Mouse (Mus musculus) adrenal gland, postnatal 14 days (tissue): ENCODE data around the gene Rbfox1. TPM values are rescaled to one million over a fixed set of nuclear protein-coding genes. Genes with fewer than 3 reads are reported as not detected.

Experiments used
- DNase-seq: peaks from one replicate; pipeline ENCODE4 v3.0.0; 2021; ENCODE audit warnings: mixed read lengths
- total RNA-seq: library from RNA; stranded (reverse); gene quantifications from 2 replicates; pipeline ENCODE4 v1.2.3, GENCODE M21; 2021

Gene Rbfox1
- total RNA-seq, 1 experiment from 2014 or later = 2.3 TPM

- DNase-seq = no peak
These were observed 1489.0 kb downstream of the Rbfox1 start for GRCm38 (mm10) chr16:7374146-7374545.

GRCm38 (mm10) chr16:7374674-7375073, 1489.5 kb downstream of the Rbfox1 start:
- no peak for DNase-seq

- DNase-seq = no peak
These were observed 1510.9 kb downstream of the Rbfox1 start for GRCm38 (mm10) chr16:7396101-7396500.

GRCm38 (mm10) chr16:7404766-7405492, 1519.8 kb downstream of the Rbfox1 start:
- no peak for DNase-seq

- no peak for DNase-seq
These were observed 1522.9 kb downstream of the Rbfox1 start for GRCm38 (mm10) chr16:7407862-7408640.

- peak; percentile 29 for DNase-seq
These were observed 1534.6 kb downstream of the Rbfox1 start for GRCm38 (mm10) chr16:7419655-7420281.

GRCm38 (mm10) chr16:7425386-7426089, 1540.4 kb downstream of the Rbfox1 start:
- DNase-seq = no peak

- DNase-seq = no peak
These were observed 1548.1 kb downstream of the Rbfox1 start for GRCm38 (mm10) chr16:7433296-7433695.

- no peak for DNase-seq
These were observed 1561.7 kb downstream of the Rbfox1 start for GRCm38 (mm10) chr16:7446791-7447290.

GRCm38 (mm10) chr16:7447718-7448649, 1562.8 kb downstream of the Rbfox1 start:
- no peak for DNase-seq

- DNase-seq = no peak
These were observed 1566.0 kb downstream of the Rbfox1 start for GRCm38 (mm10) chr16:7451193-7451592.

GRCm38 (mm10) chr16:7457571-7457970, 1572.4 kb downstream of the Rbfox1 start:
- DNase-seq = no peak
